Mouse (Mus musculus) erythroblast, embryonic 14.5 days (primary cell): ENCODE measurements around the gene Fam83d.

ENCODE experiments used
- GATA1 ChIP-seq: IDR thresholded peaks from 2 replicates; pipeline ENCODE4 v1.6.1; 2012; ENCODE audit warnings: low read length, inconsistent platforms, mixed read lengths
- TAL1 ChIP-seq: IDR thresholded peaks from 3 replicates; pipeline ENCODE4 v1.6.1; 2012; ENCODE audit warnings: low read length, inconsistent platforms, mixed read lengths

DNA sequence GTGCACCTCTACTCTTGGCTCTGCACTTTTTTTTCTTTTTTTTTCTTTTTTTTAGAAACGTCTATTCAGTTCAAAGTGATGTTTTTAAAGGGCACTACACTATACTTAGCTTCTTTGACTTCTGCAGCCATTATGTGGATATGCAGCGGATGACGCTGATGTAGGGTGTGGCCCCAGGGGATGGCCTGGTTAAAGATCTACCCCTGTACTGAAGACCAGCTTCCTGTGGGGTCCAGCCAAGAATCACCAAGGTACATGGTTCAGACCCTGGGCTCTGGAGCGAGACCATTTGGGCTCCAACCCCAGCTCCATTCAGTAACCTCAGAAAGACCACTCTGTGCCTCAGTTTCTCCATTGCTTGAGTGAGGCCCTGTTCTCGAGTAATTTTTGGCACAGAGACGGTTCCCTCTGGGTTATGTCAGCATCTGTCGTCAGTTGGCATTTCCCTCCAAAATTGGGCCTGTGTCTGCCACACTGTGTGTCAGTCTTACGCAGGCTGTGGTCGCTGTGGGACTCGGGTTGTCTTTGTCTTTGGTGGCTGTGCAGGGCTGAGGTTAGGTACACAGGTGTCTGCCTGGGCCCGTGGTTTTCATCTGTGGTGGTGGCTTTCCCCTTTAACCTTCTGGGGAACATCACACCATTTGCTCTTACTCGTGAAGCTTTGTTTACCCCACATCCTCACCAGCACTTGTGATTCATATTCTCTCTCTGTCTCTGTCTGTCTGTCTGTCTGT is 48.9 kb upstream of the Fam83d start:
- no peak for TF ChIP-seq GATA1
- no peak for TF ChIP-seq TAL1
